Mouse (Mus musculus): ENCODE results near the gene Ift81. TPM values are rescaled to one million over a fixed set of nuclear protein-coding genes. Genes with fewer than 3 reads are reported as not detected.

Gene Ift81
- total RNA-seq, 2 experiments from 2014 or later: 14.9 to 27.0 TPM

Other genes with a start within 250 kb of the Ift81 start
- gene Gpn3, start 242.6 kb downstream of the Ift81 start, total RNA-seq (2021): 10 to 100 TPM; 22.2 to 22.8 TPM
- 10 to 100 TPM; 16.9 to 18.3 TPM for gene Fam216a, start 242.2 kb downstream of the Ift81 start, total RNA-seq (2021)
- gene Arpc3, start 222.6 kb downstream of the Ift81 start, total RNA-seq (2021): 100 to 1,000 TPM in 1 of 2 experiments, 10 to 100 TPM in 1; 99.0 to 107 TPM
- 10 to 100 TPM; 32.1 to 40.0 TPM for gene Anapc7, start 192.8 kb downstream of the Ift81 start, total RNA-seq (2021)
- gene Atp2a2, start 112.3 kb downstream of the Ift81 start, total RNA-seq (2021): 100 to 1,000 TPM; 250 to 265 TPM
- 1 to 10 TPM; 5.1 to 6.0 TPM for gene P2rx7, start 29.4 kb upstream of the Ift81 start, total RNA-seq (2021)
- 10 to 100 TPM; 13.4 to 15.4 TPM for gene P2rx4, start 93.0 kb upstream of the Ift81 start, total RNA-seq (2021)
- gene Camkk2, start 164.9 kb upstream of the Ift81 start, total RNA-seq (2021): 10 to 100 TPM; 21.1 to 22.5 TPM
- gene Anapc5, start 206.8 kb upstream of the Ift81 start, total RNA-seq (2021): 100 to 1,000 TPM; 245 TPM
- 10 to 100 TPM; 17.6 to 20.1 TPM for gene Rnf34, start 235.5 kb upstream of the Ift81 start, total RNA-seq (2021)